Mouse (Mus musculus): ENCODE data around the gene Thoc6. TPM values are rescaled to one million over a fixed set of nuclear protein-coding genes. Genes with fewer than 3 reads are reported as not detected.

Gene Thoc6
- polyA plus RNA-seq, 1 experiment from 2014 or later = 41.3 TPM

DNA sequence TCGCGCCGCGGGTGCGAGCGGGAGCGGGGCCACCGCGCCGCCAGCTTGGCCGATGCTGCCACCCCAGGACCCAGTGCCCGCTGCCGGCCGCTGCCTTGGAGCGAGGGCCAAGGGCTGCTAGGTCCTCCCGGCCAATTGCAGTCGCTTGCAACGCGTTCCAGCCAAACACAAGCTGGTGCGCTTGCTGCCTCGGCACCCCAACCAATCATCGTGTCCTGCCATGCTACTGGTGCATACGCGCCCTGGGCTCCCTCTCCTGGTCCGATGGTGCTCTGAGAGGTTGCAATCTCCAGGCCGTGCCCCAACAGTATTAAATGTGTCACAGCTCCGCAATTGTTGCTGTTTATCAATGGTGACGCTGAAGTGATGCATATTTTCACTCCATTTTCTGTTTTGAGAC lies 26.4 kb upstream of the Thoc6 start:
- H3K27ac ChIP-seq (ENCODE audit: low read depth, low read length) = peak overlapping the region; percentile 75
- peak overlapping the region; percentile 74 for H3K9ac ChIP-seq (ENCODE audit: low read depth, low read length)
- H3K4me1 ChIP-seq (ENCODE audit: control insufficient read depth, insufficient read depth, low read depth, low read length) = peaks cover 7% of the 10 kb centered on the region
- WGBS = 0% methylated on average over 15 of the region's 28 CpGs
- H3K9me3 ChIP-seq (ENCODE audit: control insufficient read depth, low read length) = no peaks in the 10 kb centered on the region
- peak overlapping the region; percentile 97 for H3K4me2 ChIP-seq (ENCODE audit: low read length)
- H3K27me3 ChIP-seq (replicated peaks; ENCODE audit: control insufficient read depth, insufficient read depth, low read length) = peaks cover 11% of the 10 kb centered on the region
- peak overlapping the region; percentile 83 for H3K4me3 ChIP-seq (ENCODE audit: low read length)
- H3K36me3 ChIP-seq (ENCODE audit: control insufficient read depth, insufficient read depth, low read length) = no peaks in the 10 kb centered on the region
- peak; percentile 97 for ATAC-seq

DNA sequence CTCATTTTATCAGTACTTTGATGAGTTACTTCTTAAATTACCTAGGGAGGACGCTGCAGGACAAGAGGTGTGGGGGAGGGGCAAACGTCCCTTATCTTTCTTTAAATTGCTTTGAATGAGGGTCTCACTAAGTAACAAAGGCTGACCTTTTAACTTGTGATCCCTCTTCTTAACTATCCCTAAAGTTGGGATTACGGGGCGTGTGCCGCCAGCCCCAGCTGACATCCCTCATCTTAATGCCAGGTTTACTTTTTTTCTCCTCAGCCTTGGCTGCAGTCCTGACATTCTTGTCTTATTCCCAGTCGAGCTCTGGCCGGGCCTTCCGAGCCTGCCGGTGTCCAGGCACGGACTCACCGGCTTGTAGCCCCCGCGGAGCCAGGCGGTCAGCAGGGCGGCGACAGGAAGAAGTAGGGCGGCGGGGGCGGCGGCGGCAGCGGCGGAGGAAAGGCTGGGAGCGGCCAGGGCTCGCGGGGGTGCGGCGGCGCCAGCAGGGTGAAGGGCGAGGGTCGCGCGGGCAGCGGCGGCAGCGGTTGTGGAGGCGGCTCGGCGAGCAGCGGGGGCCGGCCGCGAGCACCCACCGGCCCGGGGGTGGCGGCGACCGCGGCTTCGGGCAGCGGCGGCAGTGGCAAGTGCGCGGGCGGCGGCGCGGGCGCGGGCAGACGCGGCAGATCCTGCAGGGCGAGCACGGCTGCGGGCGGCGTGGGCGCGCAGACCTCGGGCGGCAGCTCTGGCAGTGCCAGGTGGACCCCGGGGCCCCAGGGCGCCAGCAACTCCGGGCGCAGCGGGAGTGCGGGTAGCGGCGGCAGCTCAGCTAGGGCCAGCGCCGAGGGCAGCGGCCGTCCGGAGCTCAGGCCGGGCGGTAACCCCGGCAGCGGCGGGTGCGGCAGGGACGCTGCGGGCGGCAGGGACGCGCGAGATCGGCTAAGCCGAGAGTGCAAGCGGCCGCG lies 25.7 kb upstream of the Thoc6 start:
- H3K27ac ChIP-seq (ENCODE audit: low read depth, low read length) = peak overlapping the region; percentile 75
- no peaks in the 10 kb centered on the region for H3K36me3 ChIP-seq (ENCODE audit: control insufficient read depth, insufficient read depth, low read length)
- peak overlapping the region; percentile 83 for H3K4me3 ChIP-seq (ENCODE audit: low read length)
- peaks cover 7% of the 10 kb centered on the region for H3K4me1 ChIP-seq (ENCODE audit: control insufficient read depth, insufficient read depth, low read depth, low read length)
- no peak; the same call in 1 of the 2 replicates for ATAC-seq
- H3K9me3 ChIP-seq (ENCODE audit: control insufficient read depth, low read length) = no peaks in the 10 kb centered on the region
- H3K4me2 ChIP-seq (ENCODE audit: low read length) = peak overlapping the region; percentile 97
- WGBS = under 1% methylated on average over 81 of the region's 101 CpGs
- H3K27me3 ChIP-seq (replicated peaks; ENCODE audit: control insufficient read depth, insufficient read depth, low read length) = peaks cover 11% of the 10 kb centered on the region
- peak overlapping the region; percentile 74 for H3K9ac ChIP-seq (ENCODE audit: low read depth, low read length)

DNA sequence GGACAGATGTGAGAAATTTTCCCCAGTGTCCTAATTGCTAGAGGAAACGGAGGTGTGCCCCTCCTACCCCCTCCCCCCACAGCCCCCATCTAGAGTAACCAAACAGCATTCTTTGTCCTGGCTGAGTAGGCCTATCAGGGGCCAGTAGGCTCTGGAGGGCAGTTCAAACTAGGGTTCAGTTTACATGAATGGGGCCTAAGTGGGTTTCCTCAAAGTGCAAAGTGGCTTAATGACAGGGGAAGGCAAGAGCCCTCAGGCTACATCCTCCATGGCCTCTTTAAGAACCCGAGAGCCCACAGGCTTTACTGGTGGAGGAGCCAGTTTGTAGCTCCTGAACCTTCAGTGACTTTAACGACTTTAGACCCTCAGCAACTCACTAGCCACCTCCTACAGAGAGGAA lies 22.1 kb upstream of the Thoc6 start:
- 16% methylated on average over 3 of the region's 3 CpGs for WGBS
- Histone ChIP-seq H3K9me3 (ENCODE audit: control insufficient read depth, low read length) (no peaks in the 10 kb centered on the region), H3K4me1 (ENCODE audit: control insufficient read depth, insufficient read depth, low read depth, low read length) (peaks cover 7% of the 10 kb centered on the region), H3K36me3 (ENCODE audit: control insufficient read depth, insufficient read depth, low read length) (no peaks in the 10 kb centered on the region), H3K4me2 (ENCODE audit: low read length) (no peak overlapping the region), H3K9ac (ENCODE audit: low read depth, low read length) (no peak overlapping the region), H3K4me3 (ENCODE audit: low read length) (no peak overlapping the region), H3K27ac (ENCODE audit: low read depth, low read length) (no peak overlapping the region), H3K27me3 (replicated peaks; ENCODE audit: control insufficient read depth, insufficient read depth, low read length) (peaks cover 11% of the 10 kb centered on the region)
- ATAC-seq = no peak

DNA sequence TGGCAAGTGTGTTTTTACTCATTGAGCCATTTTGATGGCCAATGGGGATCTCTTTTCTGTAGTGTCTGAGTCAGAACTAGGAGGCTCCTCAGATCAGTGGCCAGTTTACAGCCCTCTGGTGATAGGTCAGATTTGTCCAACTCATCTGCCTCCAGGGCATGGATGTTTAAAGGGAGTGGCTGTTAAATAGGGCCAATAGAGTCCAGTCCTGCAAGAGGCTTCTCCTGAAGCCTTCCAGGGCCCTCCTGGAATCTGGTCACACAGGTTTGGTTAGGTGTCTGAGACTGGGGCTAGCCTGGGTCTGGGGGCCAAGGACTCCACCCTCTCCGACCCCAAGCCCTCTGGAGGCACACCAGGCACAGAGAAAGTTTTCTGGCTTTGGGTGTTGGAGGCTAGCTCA lies 20.8 kb upstream of the Thoc6 start:
- H3K9ac ChIP-seq (ENCODE audit: low read depth, low read length) = no peak overlapping the region
- peaks cover 11% of the 10 kb centered on the region for H3K27me3 ChIP-seq (replicated peaks; ENCODE audit: control insufficient read depth, insufficient read depth, low read length)
- H3K27ac ChIP-seq (ENCODE audit: low read depth, low read length) = no peak overlapping the region
- ATAC-seq = no peak
- H3K4me2 ChIP-seq (ENCODE audit: low read length) = no peak overlapping the region
- H3K4me3 ChIP-seq (ENCODE audit: low read length) = no peak overlapping the region
- no peaks in the 10 kb centered on the region for H3K9me3 ChIP-seq (ENCODE audit: control insufficient read depth, low read length)
- 88% methylated on average over 1 of the region's 1 CpGs for WGBS
- peaks cover 5% of the 10 kb centered on the region for H3K4me1 ChIP-seq (ENCODE audit: control insufficient read depth, insufficient read depth, low read depth, low read length)
- H3K36me3 ChIP-seq (ENCODE audit: control insufficient read depth, insufficient read depth, low read length) = no peaks in the 10 kb centered on the region

DNA sequence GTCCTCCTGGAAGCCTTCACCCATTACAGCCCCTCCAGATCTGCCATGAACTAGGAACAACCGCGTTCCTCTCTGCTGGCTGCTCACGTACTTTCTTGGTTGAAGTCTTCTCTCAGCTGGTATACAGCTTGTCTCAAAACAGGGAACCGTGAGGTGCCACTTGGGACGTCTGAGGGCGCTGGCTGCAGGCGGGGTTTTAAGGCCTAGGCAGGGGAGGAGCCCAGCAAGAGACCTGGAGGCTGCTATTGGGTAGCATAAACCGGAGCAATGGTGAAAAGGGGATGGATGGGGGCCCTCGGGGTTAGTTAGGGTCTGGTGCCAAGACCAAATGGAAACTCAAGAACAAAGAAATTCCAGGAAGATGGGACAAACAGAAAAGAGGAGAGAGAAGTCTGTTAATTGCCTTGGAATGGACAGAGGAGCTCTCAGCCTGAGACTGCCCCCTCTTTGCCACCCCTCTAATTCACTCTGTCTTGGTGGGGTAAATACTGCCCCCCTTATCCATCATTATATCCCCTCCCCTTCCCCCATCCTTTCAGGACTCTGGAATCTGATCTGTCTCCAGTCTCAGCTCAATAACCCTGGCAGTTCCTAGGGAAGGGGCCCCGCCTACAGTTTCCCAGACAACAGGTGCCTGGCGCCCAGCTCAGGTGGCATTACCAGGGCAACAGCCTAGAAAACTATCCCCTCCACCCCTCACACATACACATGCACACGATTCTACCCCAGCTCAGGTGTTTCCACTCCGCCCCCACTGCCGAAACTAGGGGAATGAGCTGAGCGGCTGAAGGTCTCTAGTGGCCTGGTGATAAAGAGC lies 10.4 kb upstream of the Thoc6 start, which contains the start of gene Cldn9:
Gene Cldn9 (minus strand): TSS at position 171 of the 817 bp plus-strand sequence.
- 0 out of 2 replicates have a peak, but pooled peaks have one; percentile 51 for ATAC-seq
- H3K9me3 ChIP-seq (ENCODE audit: control insufficient read depth, low read length) = no peaks in the 10 kb centered on the region

DNA sequence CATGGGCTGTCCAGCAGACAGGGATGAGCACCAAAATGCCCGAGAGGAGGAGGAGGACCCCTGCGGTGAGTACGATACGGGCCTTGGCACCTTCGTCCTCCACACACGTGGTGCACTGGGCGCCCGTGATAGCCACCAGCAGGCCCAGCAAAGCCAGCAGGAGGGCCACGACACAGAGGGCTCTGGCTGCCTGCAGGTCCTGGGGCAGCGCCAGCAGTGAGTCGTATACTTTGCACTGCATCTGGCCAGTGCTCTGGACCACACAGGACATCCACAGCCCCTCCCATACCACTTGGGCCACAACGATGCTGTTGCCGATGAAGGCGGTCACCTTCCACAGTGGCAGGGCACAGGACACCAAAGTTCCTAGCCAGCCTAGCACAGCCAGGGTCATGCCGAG lies 9.5 kb upstream of the Thoc6 start:
- ATAC-seq = no peak
- 27% methylated on average over 15 of the region's 15 CpGs for WGBS
- Histone ChIP-seq H3K4me1 (ENCODE audit: control insufficient read depth, insufficient read depth, low read depth, low read length) (peaks cover 6% of the 10 kb centered on the region; the same call in 1 of the 2 replicates), H3K4me2 (ENCODE audit: low read length) (no peak overlapping the region), H3K36me3 (ENCODE audit: control insufficient read depth, insufficient read depth, low read length) (no peaks in the 10 kb centered on the region), H3K27ac (ENCODE audit: low read depth, low read length) (no peak overlapping the region), H3K4me3 (ENCODE audit: low read length) (no peak overlapping the region), H3K27me3 (replicated peaks; ENCODE audit: control insufficient read depth, insufficient read depth, low read length) (peaks cover 51% of the 10 kb centered on the region), H3K9ac (ENCODE audit: low read depth, low read length) (no peak overlapping the region), H3K9me3 (ENCODE audit: control insufficient read depth, low read length) (no peaks in the 10 kb centered on the region)

More for the DNA sequence above, 10.4 kb upstream of the Thoc6 start, which contains the start of gene Cldn9:
- Histone ChIP-seq H3K36me3 (ENCODE audit: control insufficient read depth, insufficient read depth, low read length) (no peaks in the 10 kb centered on the region), H3K9ac (ENCODE audit: low read depth, low read length) (no peak within 1 kb of the TSS), H3K4me1 (ENCODE audit: control insufficient read depth, insufficient read depth, low read depth, low read length) (peaks cover 6% of the 10 kb centered on the region; the same call in 1 of the 2 replicates), H3K27me3 (replicated peaks; ENCODE audit: control insufficient read depth, insufficient read depth, low read length) (peaks cover 45% of the 10 kb centered on the region), H3K4me2 (ENCODE audit: low read length) (no peak within 1 kb of the TSS), H3K4me3 (ENCODE audit: low read length) (no peak within 1 kb of the TSS), H3K27ac (ENCODE audit: low read depth, low read length) (no peak within 1 kb of the TSS)
- 15% methylated on average over 15 of the region's 15 CpGs for WGBS

DNA sequence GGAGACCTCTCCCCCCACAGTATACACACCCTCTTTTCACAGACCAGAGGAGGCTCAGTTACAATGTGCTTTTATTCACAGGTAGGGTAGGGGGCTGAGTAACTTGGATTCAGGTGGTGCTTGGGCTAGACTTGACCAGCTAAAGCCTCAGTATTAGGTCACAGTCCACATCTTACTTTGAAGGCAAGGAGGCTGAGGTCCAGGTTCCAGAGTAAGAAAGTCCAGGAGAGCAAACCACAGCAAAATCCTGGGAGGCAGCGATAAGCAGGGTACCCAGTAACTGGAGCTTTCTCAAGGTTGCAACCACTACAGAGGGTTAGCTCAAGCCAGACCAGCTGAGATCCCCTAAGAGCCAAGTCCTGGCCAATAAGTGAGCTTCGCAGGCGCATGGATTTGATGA lies 8.8 kb upstream of the Thoc6 start:
- no peaks in the 10 kb centered on the region for H3K9me3 ChIP-seq (ENCODE audit: control insufficient read depth, low read length)
- H3K36me3 ChIP-seq (ENCODE audit: control insufficient read depth, insufficient read depth, low read length) = no peaks in the 10 kb centered on the region
- H3K4me2 ChIP-seq (ENCODE audit: low read length) = no peak overlapping the region
- ATAC-seq = no peak
- peaks cover 8% of the 10 kb centered on the region; the same call in 1 of the 2 replicates for H3K4me1 ChIP-seq (ENCODE audit: control insufficient read depth, insufficient read depth, low read depth, low read length)
- no peak overlapping the region for H3K4me3 ChIP-seq (ENCODE audit: low read length)
- H3K9ac ChIP-seq (ENCODE audit: low read depth, low read length) = no peak overlapping the region
- H3K27me3 ChIP-seq (replicated peaks; ENCODE audit: control insufficient read depth, insufficient read depth, low read length) = peaks cover 52% of the 10 kb centered on the region
- WGBS = 70% methylated on average over 3 of the region's 3 CpGs
- no peak overlapping the region for H3K27ac ChIP-seq (ENCODE audit: low read depth, low read length)

DNA sequence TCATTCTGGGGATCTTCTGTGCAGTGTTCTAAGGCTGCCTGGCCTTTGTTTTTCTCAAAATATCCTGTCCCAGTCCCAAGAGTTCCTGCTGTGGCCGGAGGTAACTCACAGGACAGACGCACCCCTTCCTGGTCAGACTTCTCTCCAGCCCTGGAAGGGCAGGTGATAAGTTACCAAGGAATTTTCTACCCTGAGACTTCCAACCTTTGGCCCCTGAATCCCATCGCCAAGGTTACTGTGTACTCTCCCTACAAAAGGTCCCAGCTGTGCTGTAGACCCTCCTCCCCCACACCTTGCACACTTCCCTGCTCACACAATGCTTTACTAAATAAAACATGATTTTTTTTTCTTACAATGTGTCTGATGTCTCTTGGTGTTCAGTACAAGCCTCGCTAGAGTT lies 8.4 kb upstream of the Thoc6 start:
- Histone ChIP-seq H3K36me3 (ENCODE audit: control insufficient read depth, insufficient read depth, low read length) (no peaks in the 10 kb centered on the region), H3K4me1 (ENCODE audit: control insufficient read depth, insufficient read depth, low read depth, low read length) (peaks cover 10% of the 10 kb centered on the region), H3K27me3 (replicated peaks; ENCODE audit: control insufficient read depth, insufficient read depth, low read length) (peaks cover 52% of the 10 kb centered on the region), H3K4me3 (ENCODE audit: low read length) (no peak overlapping the region), H3K4me2 (ENCODE audit: low read length) (no peak overlapping the region), H3K9me3 (ENCODE audit: control insufficient read depth, low read length) (no peaks in the 10 kb centered on the region), H3K9ac (ENCODE audit: low read depth, low read length) (no peak overlapping the region), H3K27ac (ENCODE audit: low read depth, low read length) (no peak overlapping the region)
- no peak for ATAC-seq
- 60% methylated on average over 4 of the region's 4 CpGs for WGBS

DNA sequence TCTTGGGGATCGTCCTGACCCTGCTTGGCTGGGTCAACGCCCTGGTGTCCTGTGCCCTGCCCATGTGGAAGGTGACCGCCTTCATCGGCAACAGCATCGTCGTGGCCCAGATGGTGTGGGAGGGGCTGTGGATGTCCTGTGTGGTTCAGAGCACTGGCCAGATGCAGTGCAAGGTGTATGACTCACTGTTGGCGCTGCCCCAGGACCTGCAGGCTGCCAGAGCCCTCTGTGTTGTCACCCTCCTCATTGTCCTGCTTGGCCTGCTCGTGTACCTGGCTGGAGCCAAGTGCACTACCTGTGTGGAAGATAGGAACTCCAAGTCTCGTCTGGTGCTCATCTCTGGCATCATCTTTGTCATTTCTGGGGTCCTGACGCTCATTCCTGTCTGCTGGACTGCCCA lies 7.4 kb upstream of the Thoc6 start:
- Histone ChIP-seq H3K4me2 (ENCODE audit: low read length) (no peak overlapping the region), H3K36me3 (ENCODE audit: control insufficient read depth, insufficient read depth, low read length) (no peaks in the 10 kb centered on the region), H3K4me3 (ENCODE audit: low read length) (no peak overlapping the region), H3K27ac (ENCODE audit: low read depth, low read length) (no peak overlapping the region), H3K9ac (ENCODE audit: low read depth, low read length) (no peak overlapping the region), H3K27me3 (replicated peaks; ENCODE audit: control insufficient read depth, insufficient read depth, low read length) (peaks cover 55% of the 10 kb centered on the region), H3K4me1 (ENCODE audit: control insufficient read depth, insufficient read depth, low read depth, low read length) (peaks cover 20% of the 10 kb centered on the region), H3K9me3 (ENCODE audit: control insufficient read depth, low read length) (no peaks in the 10 kb centered on the region)
- no peak for ATAC-seq
- 73% methylated on average over 10 of the region's 10 CpGs for WGBS
